Mouse (Mus musculus) brown adipose tissue, adult 24 weeks (tissue): ENCODE data around the gene Adam11. TPM values are rescaled to one million over a fixed set of nuclear protein-coding genes. Genes with fewer than 3 reads are reported as not detected.

Experiments
- H3K27ac ChIP-seq: fragments of 200-500 bp; replicated peaks from 2 replicates; pipeline ENCODE4 v1.5.1; 2012; ENCODE audit warnings: low read depth, mild to moderate bottlenecking, low read length
- H3K4me1 ChIP-seq: fragments of 200-500 bp; 2 replicates; pipeline ENCODE4 v1.6.1; 2012; ENCODE audit warnings: low read length, mixed read lengths; ENCODE audit not compliant: control insufficient read depth, insufficient read depth, insufficient read length
- H3K4me3 ChIP-seq: fragments of 200-500 bp; 2 replicates; pipeline ENCODE4 v1.5.1; 2012; ENCODE audit warnings: low read depth, mild to moderate bottlenecking, low read length, moderate library complexity; ENCODE audit not compliant: insufficient read depth
- polyA plus RNA-seq: library from polyadenylated mRNA; stranded (reverse); fragments of >200 nt; gene quantifications from 2 replicates; pipeline ENCODE4 v1.2.4, GENCODE M21; 2012; ENCODE audit not compliant: missing spikeins, insufficient read depth, insufficient read length

Gene Adam11
- polyA plus RNA-seq, 1 experiment = 0.59 TPM

DNA sequence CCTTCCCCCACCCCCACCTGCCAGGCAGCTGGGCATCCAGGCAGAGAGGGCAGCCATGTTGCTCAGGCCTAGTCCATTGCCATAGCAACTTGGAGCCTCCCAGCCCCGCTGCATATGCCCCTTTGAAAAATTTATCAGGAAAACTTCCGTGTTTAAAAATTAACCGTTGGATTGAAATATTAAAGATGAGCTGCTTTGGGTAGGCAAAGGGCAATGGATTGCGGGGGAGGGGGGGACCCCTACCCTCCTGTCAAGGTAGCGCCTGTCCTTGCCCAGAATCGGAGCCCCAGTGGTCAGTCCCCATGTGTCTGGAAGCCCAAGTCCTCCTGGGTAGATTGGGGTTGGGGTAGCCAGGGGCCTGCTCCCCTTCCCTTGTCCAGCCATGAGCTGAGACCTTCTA, 7.9 kb downstream of the Adam11 start:
- H3K27ac ChIP-seq = no peak overlapping the region
- H3K4me1 ChIP-seq = no peaks in the 10 kb centered on the region
- no peak overlapping the region for H3K4me3 ChIP-seq

DNA sequence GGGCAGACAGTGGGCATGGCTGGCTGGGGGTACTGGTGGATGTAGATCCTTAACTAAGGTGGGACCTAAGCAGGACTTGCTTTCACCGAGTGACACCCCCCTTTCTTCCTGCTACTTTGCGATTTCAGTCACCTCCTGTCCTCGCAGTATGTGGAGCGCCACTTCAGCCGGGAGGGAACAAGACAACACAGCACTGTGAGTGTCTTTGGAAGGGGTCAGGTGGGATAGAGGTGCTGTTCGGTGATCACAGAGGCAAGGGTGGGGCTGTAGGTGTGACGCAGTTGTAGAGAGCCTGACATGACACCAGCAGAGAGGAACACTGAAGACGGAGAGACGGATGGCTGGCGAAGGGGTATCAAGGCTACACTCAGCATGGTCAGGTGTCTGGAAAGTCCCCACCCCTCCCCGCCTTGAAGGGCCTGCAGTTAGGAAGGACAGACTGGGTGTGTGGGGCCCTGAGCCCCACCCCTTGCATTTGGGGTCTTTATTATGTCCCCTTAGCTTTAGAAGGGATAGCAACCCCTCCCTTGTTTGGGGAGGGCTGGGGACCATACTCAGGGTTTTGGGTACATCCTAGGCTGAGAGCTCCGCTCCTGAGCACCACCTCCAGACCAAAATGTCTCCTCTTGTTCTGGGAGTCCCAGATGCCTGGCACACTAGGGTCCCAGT, 8.9 kb downstream of the Adam11 start:
- Histone ChIP-seq H3K4me1 (no peaks in the 10 kb centered on the region), H3K4me3 (no peak overlapping the region), H3K27ac (no peak overlapping the region)

DNA sequence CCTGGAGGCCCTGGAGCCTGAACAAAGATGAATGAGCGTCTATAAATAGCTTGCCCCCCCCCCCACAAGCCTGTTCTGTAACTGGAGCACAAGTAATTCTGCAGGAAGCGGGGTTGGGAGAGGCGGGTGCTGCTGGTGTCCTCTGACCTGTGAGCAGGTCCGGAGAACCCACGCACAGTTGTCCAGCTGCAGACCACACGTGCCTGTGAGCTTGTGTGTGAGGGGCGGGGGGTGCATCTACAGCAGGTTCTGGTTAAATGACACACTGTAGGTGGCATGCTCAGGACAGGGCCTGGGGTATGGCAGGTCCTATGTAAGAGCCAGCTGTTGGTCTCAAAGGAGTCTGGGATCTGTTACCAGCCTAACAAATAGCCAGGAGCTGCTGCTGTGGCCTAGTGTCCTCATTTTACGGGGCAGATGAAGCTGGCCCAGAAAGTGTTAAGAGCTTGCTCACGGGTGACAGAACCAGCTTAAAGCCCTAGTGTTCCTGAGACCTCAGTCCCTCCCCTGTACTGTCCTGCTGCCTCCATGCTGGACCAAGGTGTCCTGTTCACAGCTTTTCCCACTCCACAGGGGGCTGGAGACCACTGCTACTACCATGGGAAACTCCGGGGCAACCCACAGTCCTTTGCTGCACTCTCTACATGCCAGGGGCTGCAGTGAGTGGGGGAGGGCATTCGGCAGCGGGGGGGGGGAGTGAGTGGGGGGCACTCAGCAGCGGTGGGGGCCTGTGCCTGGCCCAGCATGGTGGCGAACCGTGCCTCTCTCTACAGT, 9.6 kb downstream of the Adam11 start:
- Histone ChIP-seq H3K4me3 (no peak overlapping the region), H3K27ac (no peak overlapping the region), H3K4me1 (no peaks in the 10 kb centered on the region)

GRCm38 (mm10) chr11:102771916-102772714, 10.9 kb downstream of the Adam11 start:
- Histone ChIP-seq H3K27ac (no peak overlapping the region), H3K4me3 (no peak overlapping the region), H3K4me1 (no peaks in the 10 kb centered on the region)

GRCm38 (mm10) chr11:102772771-102773700, 11.8 kb downstream of the Adam11 start:
- Histone ChIP-seq H3K4me1 (peaks cover 3% of the 10 kb centered on the region; the same call in 1 of the 2 replicates), H3K27ac (no peak overlapping the region), H3K4me3 (no peak overlapping the region)

DNA sequence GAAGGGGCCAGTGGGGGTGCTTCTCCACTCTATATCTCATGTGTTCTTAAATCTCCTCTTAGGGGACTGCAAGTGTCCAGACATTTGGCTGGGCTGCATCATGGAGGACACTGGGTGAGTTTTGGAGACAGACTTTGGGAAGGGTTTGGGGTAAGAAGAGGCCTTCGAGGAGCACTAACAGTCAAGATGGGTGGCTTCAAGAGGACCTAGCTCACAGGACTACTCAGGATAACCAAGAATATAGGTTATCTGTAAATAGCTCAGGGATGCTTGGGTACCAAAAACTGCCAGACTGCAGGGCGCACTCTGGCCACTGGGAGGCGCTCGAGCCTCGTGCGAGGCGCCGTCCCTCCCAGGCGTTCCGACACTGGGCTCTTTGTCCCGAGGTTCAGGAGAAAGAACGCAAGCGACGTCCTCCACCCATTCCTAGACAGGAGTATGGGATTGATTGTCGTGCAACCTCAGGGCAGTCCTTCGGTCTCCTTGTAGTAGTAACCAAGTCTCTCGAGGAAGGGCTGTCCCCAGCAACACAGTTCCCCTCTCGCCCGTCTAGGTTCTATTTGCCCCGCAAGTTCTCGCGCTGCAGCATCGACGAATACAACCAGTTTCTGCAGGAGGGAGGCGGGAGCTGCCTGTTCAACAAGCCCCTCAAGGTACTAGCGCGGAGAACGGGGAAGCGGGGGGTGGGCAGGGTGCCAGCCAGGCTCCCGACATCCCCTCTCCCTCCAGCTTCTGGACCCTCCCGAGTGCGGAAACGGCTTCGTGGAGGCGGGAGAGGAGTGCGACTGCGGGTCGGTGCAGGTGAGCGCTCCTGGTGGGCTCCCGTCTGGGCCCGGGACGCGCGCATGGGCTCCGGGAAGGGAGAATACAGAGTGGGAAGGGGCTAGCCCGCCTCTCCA, 12.7 kb downstream of the Adam11 start:
- Histone ChIP-seq H3K27ac (no peak overlapping the region), H3K4me1 (peaks cover 6% of the 10 kb centered on the region; the same call in 1 of the 2 replicates), H3K4me3 (peak overlapping the region; percentile 56)

DNA sequence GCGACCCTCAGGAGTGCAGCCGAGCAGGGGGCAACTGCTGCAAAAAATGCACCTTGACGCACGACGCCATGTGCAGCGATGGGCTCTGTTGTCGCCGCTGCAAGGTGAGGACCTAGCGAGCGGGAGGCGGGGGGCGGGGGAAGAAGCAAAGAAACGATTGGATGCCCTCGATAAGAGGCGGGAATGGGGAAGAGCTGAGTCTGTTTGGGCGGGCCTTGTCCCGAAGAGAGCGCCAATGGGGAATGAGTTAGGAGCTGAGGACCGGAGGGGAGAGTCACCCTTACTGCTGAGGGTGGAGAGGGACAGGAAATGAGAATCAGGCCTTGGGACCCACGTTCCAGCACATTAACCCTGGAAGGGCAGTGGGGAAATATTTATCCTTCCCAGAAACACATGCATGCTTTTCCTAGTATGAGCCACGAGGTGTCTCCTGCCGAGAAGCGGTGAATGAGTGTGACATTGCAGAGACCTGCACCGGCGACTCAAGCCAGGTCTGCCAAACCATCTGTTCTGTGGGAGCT, 13.4 kb downstream of the Adam11 start:
- no peak overlapping the region for H3K27ac ChIP-seq
- peaks cover 11% of the 10 kb centered on the region; the same call in 1 of the 2 replicates for H3K4me1 ChIP-seq
- peak overlapping the region; percentile 56 for H3K4me3 ChIP-seq

DNA sequence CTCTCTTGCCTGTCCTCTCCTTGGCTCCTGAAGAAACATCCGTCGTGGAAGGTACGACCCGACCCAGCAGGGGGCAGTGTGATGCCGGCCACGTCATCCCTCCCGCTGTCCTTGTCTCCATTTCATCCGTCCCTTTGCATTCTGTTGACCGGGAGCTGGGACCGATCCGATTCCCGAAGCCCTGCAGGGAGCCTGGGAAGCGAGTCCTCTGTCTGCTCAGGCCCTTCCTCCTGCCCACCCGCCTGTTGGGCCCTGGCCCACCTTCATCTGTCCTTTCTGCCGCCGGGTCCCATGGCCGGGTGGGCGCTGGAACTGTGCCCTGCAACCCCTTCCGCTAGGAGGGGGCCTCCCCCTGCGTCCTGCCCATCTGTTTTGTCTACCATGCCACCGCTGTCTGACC, 16.4 kb downstream of the Adam11 start:
- H3K27ac ChIP-seq = no peak overlapping the region
- peak overlapping the region; percentile 45 for H3K4me3 ChIP-seq
- H3K4me1 ChIP-seq = peaks cover 20% of the 10 kb centered on the region

DNA sequence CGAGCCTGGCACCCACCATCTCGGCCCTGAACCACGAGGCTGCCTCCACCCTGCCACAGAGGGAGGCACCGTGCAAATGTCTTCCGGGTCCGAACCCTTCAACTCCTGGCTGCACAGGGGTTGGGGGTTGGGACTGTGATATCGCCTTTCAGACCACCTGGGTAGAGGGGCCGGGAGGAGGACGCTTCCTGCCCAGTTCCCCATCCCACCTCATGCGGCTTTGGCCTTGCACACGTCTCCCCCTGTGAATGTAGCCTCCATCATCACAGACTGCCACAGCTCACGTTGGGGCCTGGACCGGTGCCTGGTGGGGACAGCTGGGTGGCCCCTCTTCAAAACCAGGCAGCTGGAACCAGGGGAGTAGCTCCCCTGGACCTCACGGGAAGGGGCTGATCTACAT, 16.9 kb downstream of the Adam11 start:
- H3K4me1 ChIP-seq = peaks cover 20% of the 10 kb centered on the region
- H3K27ac ChIP-seq = no peak overlapping the region
- no peak overlapping the region for H3K4me3 ChIP-seq

DNA sequence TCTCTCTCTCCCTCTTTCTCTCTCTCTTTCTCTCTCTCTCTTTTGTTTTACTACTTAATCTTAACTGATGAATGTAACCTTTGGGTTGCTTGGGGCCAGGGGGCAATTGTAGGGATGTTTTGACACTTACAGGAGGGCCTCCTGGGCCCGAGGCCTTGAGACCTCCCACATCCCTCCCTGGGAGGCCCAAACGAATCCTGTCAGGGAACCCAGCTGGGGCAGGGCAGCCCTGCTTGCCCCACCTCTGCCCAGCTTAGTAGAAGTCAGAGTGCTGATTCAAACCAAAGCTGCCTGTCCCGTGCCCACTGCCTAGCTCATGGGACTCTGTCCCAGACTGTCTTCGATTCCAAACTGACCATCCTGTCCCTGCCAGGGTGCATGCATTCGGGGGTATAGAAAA, 17.4 kb downstream of the Adam11 start:
- H3K4me3 ChIP-seq = no peak overlapping the region
- H3K4me1 ChIP-seq = peaks cover 20% of the 10 kb centered on the region

DNA sequence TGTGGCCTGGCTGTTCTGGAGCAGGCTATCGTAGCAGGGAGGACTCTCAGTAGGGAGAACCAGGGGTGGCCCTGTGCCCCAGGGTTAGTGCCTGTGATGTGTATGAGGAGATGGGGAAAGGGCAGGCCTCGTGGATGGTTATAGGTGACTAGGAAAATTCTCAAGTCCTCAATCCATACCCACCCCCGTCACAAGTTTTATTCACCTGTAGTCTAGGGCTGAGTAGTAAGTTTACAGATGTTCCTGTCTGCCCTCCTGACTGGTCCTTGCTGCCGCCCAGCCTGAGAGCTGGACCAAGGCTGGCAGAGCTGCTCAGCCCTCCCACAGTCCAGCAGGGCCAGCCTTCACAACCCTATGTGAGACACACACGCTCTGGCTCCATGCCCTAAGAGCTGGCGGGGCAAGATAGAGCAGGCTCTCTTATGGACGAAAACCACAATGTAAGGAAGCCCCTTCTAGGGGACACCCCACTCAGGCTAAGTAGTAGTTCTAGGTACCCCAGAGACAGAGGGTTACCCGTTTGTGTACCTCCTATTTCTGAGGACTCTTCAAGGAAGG, 17.9 kb downstream of the Adam11 start:
- H3K27ac ChIP-seq = peak overlapping the region; percentile 67

More for the DNA sequence above, 17.4 kb downstream of the Adam11 start:
- H3K27ac ChIP-seq = no peak overlapping the region

DNA sequence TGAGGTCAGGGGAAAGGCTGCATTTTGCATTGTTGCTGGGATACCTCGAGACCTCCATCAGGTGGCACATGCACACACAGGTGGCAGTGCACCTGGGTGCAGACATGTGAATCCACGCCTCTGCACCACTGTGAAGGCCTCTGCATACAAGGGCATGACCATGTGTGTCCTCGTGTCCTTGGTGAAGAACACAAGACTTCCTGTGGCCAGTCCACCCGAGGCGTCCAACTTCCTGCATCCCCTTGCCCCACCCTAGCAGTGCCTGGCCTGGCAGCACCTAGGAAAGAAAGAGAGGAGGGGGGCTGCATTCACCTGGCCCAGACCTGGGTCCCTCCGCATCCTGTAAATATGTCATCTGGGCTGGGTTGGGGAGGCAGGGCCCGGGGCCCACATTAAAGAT, 18.6 kb downstream of the Adam11 start:
- no peak overlapping the region for H3K4me3 ChIP-seq
- H3K27ac ChIP-seq = peak overlapping the region; percentile 67
- H3K4me1 ChIP-seq = peaks cover 20% of the 10 kb centered on the region

More for the DNA sequence above, 17.9 kb downstream of the Adam11 start:
- Histone ChIP-seq H3K4me3 (no peak overlapping the region), H3K4me1 (peaks cover 20% of the 10 kb centered on the region)

DNA sequence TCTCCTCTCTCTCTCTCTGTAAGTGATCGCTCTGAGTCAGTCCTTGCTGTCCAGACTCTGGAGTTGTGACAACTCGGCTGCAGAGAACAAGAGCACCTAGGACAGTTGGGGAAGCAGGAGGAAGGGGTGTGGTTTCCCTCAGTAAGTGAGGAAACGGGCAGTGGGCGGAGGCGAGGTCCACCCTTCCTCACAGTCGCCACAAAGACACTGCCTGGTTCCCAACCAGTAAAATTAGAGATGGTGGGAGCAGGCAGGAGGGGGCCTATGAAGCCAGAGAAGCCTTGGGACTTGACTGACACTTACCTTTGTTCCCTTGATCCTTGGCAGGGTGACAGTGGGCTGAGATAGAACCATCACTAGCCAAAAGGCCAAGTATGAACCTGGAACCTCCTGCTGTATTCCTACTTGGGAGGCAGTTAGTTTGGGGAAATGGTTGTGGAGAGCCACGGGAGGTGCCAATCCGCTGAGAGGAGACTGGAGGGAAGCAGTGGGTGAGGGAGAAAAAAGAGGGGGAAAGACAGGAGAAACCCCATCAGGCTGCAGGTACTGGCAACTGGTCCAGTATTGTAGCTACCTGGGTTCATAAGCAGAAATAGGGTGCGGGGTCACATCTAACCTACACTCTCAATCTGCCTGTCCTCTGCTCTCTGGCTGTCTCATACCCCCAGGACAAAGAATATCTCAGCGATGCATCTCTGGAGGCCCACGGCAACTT, 19.2 kb downstream of the Adam11 start:
- Histone ChIP-seq H3K4me3 (peak overlapping the region; percentile 8; the same call in 1 of the 2 replicates), H3K27ac (peak overlapping the region; percentile 93), H3K4me1 (peaks cover 20% of the 10 kb centered on the region)
